Mouse (Mus musculus) liver, postnatal 0 days (tissue): ENCODE measurements at regions not wholly inside any gene's neighbourhood (a gene's known extent, or its start where the extent isn't known, plus 50 kb on each side); places are given as distances from the start of the nearest gene placed in this dataset.

Experiments
- ATAC-seq: fragments of 200-750 bp; cut with Nextera tagmentation; 2 replicates; pipeline ENCODE4 v1.8.0; 2017; ENCODE audit warnings: mild to moderate bottlenecking, moderate library complexity
- DNase-seq: peaks from one replicate; pipeline ENCODE4 v3.0.0-alpha.2; 2016
- H3K27ac ChIP-seq: fragments of 300-500 bp; sonication (generic); 2 replicates; pipeline ENCODE4 v1.5.1; 2014; ENCODE audit warnings: antibody characterized with exemption, moderate library complexity, mild to moderate bottlenecking, low read depth
- H3K27me3 ChIP-seq: fragments of 300-500 bp; sonication (generic); 2 replicates; pipeline ENCODE4 v1.6.1; 2014; ENCODE audit warnings: low read length, control low read depth, mixed read lengths; ENCODE audit not compliant: insufficient read depth
- H3K36me3 ChIP-seq: fragments of 300-500 bp; sonication (generic); replicated peaks from 2 replicates; pipeline ENCODE4 v1.6.1; 2014; ENCODE audit warnings: mild to moderate bottlenecking, control low read depth, low read length, moderate library complexity, mixed read lengths; ENCODE audit not compliant: insufficient read depth
- H3K4me1 ChIP-seq: fragments of 300-500 bp; sonication (generic); 2 replicates; pipeline ENCODE4 v1.6.1; 2014; ENCODE audit warnings: antibody characterized with exemption, mild to moderate bottlenecking, control low read depth; ENCODE audit not compliant: insufficient read depth
- H3K4me2 ChIP-seq: fragments of 300-500 bp; sonication (generic); 2 replicates; pipeline ENCODE4 v1.6.1; 2014; ENCODE audit warnings: low read depth, mild to moderate bottlenecking, low read length, moderate library complexity, mixed read lengths
- H3K4me3 ChIP-seq: fragments of 300-500 bp; sonication (generic); 2 replicates; pipeline ENCODE4 v1.5.1; 2014; ENCODE audit warnings: low read depth, low read length
- H3K9ac ChIP-seq: fragments of 300-500 bp; sonication (generic); replicated peaks from 2 replicates; pipeline ENCODE4 v1.6.1; 2014; ENCODE audit warnings: mild to moderate bottlenecking, moderate library complexity
- H3K9me3 ChIP-seq: fragments of 300-500 bp; sonication (generic); 2 replicates; pipeline ENCODE4 v1.6.1; 2016; ENCODE audit warnings: mild to moderate bottlenecking, control low read depth, low read length, mixed read lengths
- CTCF ChIP-seq: sonication (generic); IDR thresholded peaks from 2 replicates; pipeline ENCODE4 v1.5.1; 2016; ENCODE audit warnings: antibody characterized with exemption, low read depth
- EP300 ChIP-seq: IDR thresholded peaks from 2 replicates; pipeline ENCODE4 v1.6.1; 2016; ENCODE audit warnings: antibody characterized with exemption, low read depth, mild to moderate bottlenecking
- WGBS: fragments of 180-500 bp; shearing (Covaris S2); extraction: QIAGEN DNeasy Blood & Tissue Kit; methylation state at CpG from one replicate; pipeline ENCODE4 v1.1.7; 2014; ENCODE audit not compliant: insufficient replicate concordance; 5-methylcytosine and 5-hydroxymethylcytosine counted together

DNA sequence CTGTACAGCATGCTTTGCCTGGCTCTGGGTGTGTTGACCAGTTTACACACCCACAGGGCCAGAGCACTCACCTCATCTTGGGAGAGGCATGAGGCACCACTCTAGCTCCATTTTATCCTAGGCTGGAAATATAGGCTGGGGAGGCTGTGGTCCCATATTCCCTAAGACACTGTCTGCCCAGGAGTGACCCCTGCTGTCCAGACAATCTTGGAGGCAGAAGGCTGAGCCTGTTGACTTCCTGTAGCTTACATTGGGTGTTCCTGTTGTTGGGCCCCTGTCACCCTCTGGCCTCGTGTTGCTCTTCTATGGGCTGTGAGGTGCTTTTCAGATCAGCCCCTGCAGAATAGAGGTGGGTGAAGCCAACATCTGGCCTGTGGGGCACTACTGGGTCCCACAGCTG lies 112.3 kb downstream of the Pja1 start:
- Histone ChIP-seq H3K36me3 (no peaks in the 10 kb centered on the region), H3K27ac (no peak overlapping the region), H3K9me3 (no peaks in the 10 kb centered on the region), H3K4me3 (no peak overlapping the region), H3K27me3 (0 out of 2 replicates have a peak, but pooled peaks cover 5% of the 10 kb centered on the region), H3K4me2 (no peak overlapping the region), H3K9ac (no peak overlapping the region), H3K4me1 (no peaks in the 10 kb centered on the region)
- DNase-seq = peak; percentile 17
- TF ChIP-seq EP300 (no peak), CTCF (peak; percentile 55)
- WGBS = 55% methylated on average over 1 of the region's 1 CpGs
- no peak for ATAC-seq

GRCm38 (mm10) chrX:99358051-99358617 lies 112.9 kb downstream of the Pja1 start:
- ATAC-seq (no peak), DNase-seq (no peak)
- 47% methylated on average over 12 of the region's 13 CpGs for WGBS
- Histone ChIP-seq H3K4me1 (no peaks in the 10 kb centered on the region), H3K36me3 (no peaks in the 10 kb centered on the region), H3K27me3 (0 out of 2 replicates have a peak, but pooled peaks cover 5% of the 10 kb centered on the region), H3K27ac (no peak overlapping the region), H3K9me3 (no peaks in the 10 kb centered on the region), H3K4me2 (no peak overlapping the region), H3K4me3 (no peak overlapping the region), H3K9ac (no peak overlapping the region)
- TF ChIP-seq EP300 (no peak), CTCF (no peak)

DNA sequence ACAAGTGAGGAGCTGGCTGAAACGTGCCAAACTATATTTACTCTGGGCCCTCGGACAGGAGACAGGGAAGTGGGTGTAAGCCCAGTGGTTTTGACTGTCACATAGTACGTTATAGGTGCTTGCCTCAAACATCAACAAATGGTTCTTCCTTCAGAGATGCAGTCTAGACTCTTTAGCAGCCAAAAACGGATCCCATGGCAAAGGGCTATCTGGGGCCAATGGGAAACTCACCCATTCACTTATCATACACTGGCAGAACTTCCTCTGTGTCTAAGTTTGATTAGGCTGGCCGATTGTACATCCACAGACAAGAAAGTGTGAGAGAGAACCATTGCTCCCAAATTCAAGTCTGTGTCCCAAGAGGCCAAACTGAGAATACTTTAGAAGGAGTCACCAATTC lies 115.9 kb downstream of the Pja1 start:
- H3K36me3 ChIP-seq = no peaks in the 10 kb centered on the region
- DNase-seq = no peak
- 0 out of 2 replicates have a peak, but pooled peaks cover 3% of the 10 kb centered on the region for H3K27me3 ChIP-seq
- TF ChIP-seq EP300 = no peak
- no peak for TF ChIP-seq CTCF
- no peak overlapping the region for H3K4me3 ChIP-seq
- H3K4me2 ChIP-seq = no peak overlapping the region
- no peaks in the 10 kb centered on the region for H3K9me3 ChIP-seq
- ATAC-seq = no peak
- 34% methylated on average over 5 of the region's 5 CpGs for WGBS
- H3K27ac ChIP-seq = no peak overlapping the region
- H3K9ac ChIP-seq = no peak overlapping the region
- H3K4me1 ChIP-seq = no peaks in the 10 kb centered on the region

GRCm38 (mm10) chrX:99350233-99350632 lies 120.8 kb downstream of the Pja1 start:
- TF ChIP-seq CTCF (no peak), EP300 (no peak)
- ATAC-seq (no peak), DNase-seq (no peak)
- WGBS = 63% methylated on average over 3 of the region's 3 CpGs
- H3K27ac ChIP-seq = no peak overlapping the region
- H3K4me3 ChIP-seq = no peak overlapping the region
- H3K9me3 ChIP-seq = no peaks in the 10 kb centered on the region
- H3K4me2 ChIP-seq = no peak overlapping the region
- no peaks in the 10 kb centered on the region for H3K4me1 ChIP-seq
- H3K27me3 ChIP-seq = no peaks in the 10 kb centered on the region
- H3K36me3 ChIP-seq = no peaks in the 10 kb centered on the region
- H3K9ac ChIP-seq = no peak overlapping the region

DNA sequence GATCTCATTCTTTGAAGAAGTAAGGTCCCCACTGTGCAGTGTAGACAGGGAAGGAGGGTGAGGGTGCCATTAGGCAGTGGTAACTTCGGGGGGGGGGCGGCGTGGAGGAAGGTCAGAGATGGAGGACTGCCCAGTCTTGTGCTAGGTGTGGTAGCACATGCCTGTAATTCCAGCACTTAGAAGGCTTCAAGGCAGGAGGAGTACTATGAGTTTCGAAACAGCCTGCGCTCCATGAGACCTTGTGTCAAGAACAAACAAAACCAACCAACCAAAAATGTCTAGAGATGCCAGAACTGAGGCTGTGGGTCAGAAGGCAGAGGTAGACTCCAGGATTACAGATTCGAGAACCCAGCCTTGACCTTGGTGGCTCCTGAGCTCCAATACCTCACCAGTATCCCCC lies 130.8 kb downstream of the Pja1 start:
- DNase-seq (no peak), ATAC-seq (no peak)
- H3K9me3 ChIP-seq = no peaks in the 10 kb centered on the region
- no peaks in the 10 kb centered on the region for H3K36me3 ChIP-seq
- no peak overlapping the region for H3K9ac ChIP-seq
- H3K27ac ChIP-seq = no peak overlapping the region
- no peak overlapping the region for H3K4me2 ChIP-seq
- no peak overlapping the region for H3K4me3 ChIP-seq
- H3K27me3 ChIP-seq = no peaks in the 10 kb centered on the region
- WGBS = 65% methylated on average over 6 of the region's 6 CpGs
- no peaks in the 10 kb centered on the region for H3K4me1 ChIP-seq
- TF ChIP-seq CTCF (no peak), EP300 (no peak)

DNA sequence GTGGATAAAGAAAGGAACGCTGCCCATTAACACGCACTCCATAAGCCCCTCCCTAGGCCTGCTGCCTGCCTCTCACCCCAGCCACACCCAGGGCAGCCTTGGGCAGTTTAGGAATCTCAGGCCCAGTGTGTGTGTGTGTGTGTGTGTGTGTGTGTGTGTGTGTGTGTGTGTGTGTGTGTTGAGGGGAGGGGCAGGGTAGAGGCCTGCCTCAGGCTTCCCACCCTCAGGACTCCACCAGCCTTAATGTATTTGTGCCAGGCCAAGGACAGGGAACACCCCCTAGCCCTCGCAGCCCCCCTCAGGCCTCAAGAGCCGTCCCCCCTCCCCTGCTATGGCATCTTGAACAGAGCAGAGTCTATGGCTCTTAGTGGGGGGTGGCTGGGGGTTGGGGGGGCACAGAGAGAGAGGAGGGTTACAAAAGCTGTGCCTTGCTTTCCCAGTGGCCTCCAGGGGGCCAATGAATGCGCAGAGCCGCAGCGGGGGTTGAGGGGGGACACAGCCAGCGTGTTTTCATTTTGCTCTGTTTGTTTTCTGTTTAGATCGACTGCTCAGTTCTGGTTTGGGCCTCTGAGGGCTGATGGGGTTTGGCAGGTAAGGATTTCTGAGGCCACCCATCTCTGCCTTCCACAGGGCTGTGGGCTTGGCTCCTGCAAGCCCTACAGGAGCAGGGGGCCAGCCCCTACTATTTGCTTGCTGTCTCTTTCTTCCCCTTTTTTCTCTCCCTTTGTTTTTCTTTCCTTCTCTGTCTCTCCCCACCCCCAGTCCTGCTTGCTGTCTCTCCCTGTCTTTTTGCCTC lies 131.8 kb downstream of the Pja1 start:
- ATAC-seq (no peak), DNase-seq (no peak)
- Histone ChIP-seq H3K27me3 (no peaks in the 10 kb centered on the region), H3K4me3 (no peak overlapping the region), H3K4me1 (no peaks in the 10 kb centered on the region), H3K9me3 (no peaks in the 10 kb centered on the region), H3K9ac (no peak overlapping the region), H3K4me2 (no peak overlapping the region), H3K27ac (no peak overlapping the region), H3K36me3 (no peaks in the 10 kb centered on the region)
- TF ChIP-seq CTCF (no peak), EP300 (no peak)
- WGBS = 54% methylated on average over 8 of the region's 9 CpGs
